Mouse (Mus musculus) E14TG2a.4 (cell line): ENCODE measurements around the gene Fbxo40.

Source experiments
- CTCF ChIP-seq: conservative IDR thresholded peaks from 2 replicates; pipeline ENCODE4 v1.5.1; 2014; ENCODE audit warnings: low read length
- NANOG ChIP-seq: IDR thresholded peaks from 2 replicates; pipeline ENCODE4 v1.6.1; 2014; ENCODE audit warnings: borderline replicate concordance, low read length, mixed read lengths
- POU5F1 ChIP-seq: IDR thresholded peaks from 2 replicates; pipeline ENCODE4 v1.6.1; 2014; ENCODE audit warnings: low read length, borderline replicate concordance

GRCm38 (mm10) chr16:36949614-36950336 is 40.5 kb downstream of the Fbxo40 start:
- TF ChIP-seq CTCF (0 out of 2 replicates have a peak, but pooled peaks have one; percentile 19), NANOG (no peak), POU5F1 (no peak)
